Mouse (Mus musculus) megakaryocyte, adult 5-6 weeks (primary cell): ENCODE results near the gene Sgf29. TPM values are rescaled to one million over a fixed set of nuclear protein-coding genes. Genes with fewer than 3 reads are reported as not detected.

ENCODE experiments used
- ATAC-seq: 2 replicates; pipeline ENCODE4 v1.8.0; 2016; ENCODE audit warnings: mild to moderate bottlenecking, inconsistent platforms; ENCODE audit not compliant: poor library complexity, severe bottlenecking
- total RNA-seq, 2 experiments: library from RNA; stranded (forward) in 1 of 2; stranded (reverse) in 1 of 2; fragments of 153-499, 151-499 nt in 1 of 2; fragments of 221-1000, 200-1000 nt in 1 of 2; gene quantifications; 2 replicates each; pipeline versions ENCODE4 v1.2.3 to v1.2.4; 2015 to 2017

Gene Sgf29
- total RNA-seq (2015) (42.1 and 55.6 TPM in 2 replicates), total RNA-seq (2017) (27.3 and 35.5 TPM in 2 replicates)

- ATAC-seq = peak; percentile 97
Observed at GRCm38 (mm10) chr7:126649231-126650051, at the start of gene Sgf29. Gene Sgf29 (plus strand): TSS chr7:126649309.

GRCm38 (mm10) chr7:126601896-126602295, 47.2 kb upstream of the Sgf29 start:
- ATAC-seq = peak; percentile 50

- peak; percentile 59 for ATAC-seq
Observed at GRCm38 (mm10) chr7:126602650-126603049, 46.5 kb upstream of the Sgf29 start.

GRCm38 (mm10) chr7:126606611-126607010, 42.5 kb upstream of the Sgf29 start:
- ATAC-seq = peak; percentile 58

- ATAC-seq = peak; percentile 33; the same call in 1 of the 2 replicates
Observed at GRCm38 (mm10) chr7:126607064-126607463, 42.0 kb upstream of the Sgf29 start.

- no peak for ATAC-seq
Observed at GRCm38 (mm10) chr7:126607796-126608195, 41.3 kb upstream of the Sgf29 start.

GRCm38 (mm10) chr7:126612736-126613135, 36.4 kb upstream of the Sgf29 start:
- ATAC-seq = no peak

GRCm38 (mm10) chr7:126616707-126617106, 32.4 kb upstream of the Sgf29 start:
- ATAC-seq = no peak

GRCm38 (mm10) chr7:126619559-126620275, 29.4 kb upstream of the Sgf29 start:
- no peak for ATAC-seq

- peak; percentile 23 for ATAC-seq
Observed at GRCm38 (mm10) chr7:126621452-126622359, 27.4 kb upstream of the Sgf29 start.

- no peak for ATAC-seq
Observed at GRCm38 (mm10) chr7:126623381-126623780, 25.7 kb upstream of the Sgf29 start.

- ATAC-seq = no peak
Observed at GRCm38 (mm10) chr7:126624774-126625173, 24.3 kb upstream of the Sgf29 start.

- peak; percentile 91 for ATAC-seq
Observed at GRCm38 (mm10) chr7:126625369-126625768, 23.7 kb upstream of the Sgf29 start.

- ATAC-seq = peak; percentile 34; the same call in 1 of the 2 replicates
Observed at GRCm38 (mm10) chr7:126625807-126626600, 23.1 kb upstream of the Sgf29 start.

GRCm38 (mm10) chr7:126628111-126628510, 21.0 kb upstream of the Sgf29 start:
- ATAC-seq = no peak

GRCm38 (mm10) chr7:126629915-126630314, 19.2 kb upstream of the Sgf29 start:
- no peak for ATAC-seq

GRCm38 (mm10) chr7:126630824-126631518, 18.1 kb upstream of the Sgf29 start, which contains the start of gene Nupr1:
Gene Nupr1 (minus strand): TSS chr7:126630861.
- no peak for ATAC-seq

GRCm38 (mm10) chr7:126632478-126632877, 16.6 kb upstream of the Sgf29 start:
- ATAC-seq = no peak

- no peak for ATAC-seq
Observed at GRCm38 (mm10) chr7:126635375-126635774, 13.7 kb upstream of the Sgf29 start.
